8 mouse cellular contexts compared by ENCODE assay signal in genomic region chrX:53057760-53058090, GRCm38 (mm10).
DNase-seq lines count a peak whose midpoint lies in the region; ATAC-seq and TF ChIP-seq lines count a peak whose summit lies in the region.

No protein-coding gene starts in this region.

- peaks cover 12% of the 10 kb centered on the region for H3K36me3 ChIP-seq in heart, embryonic 13.5 days
- peaks cover 12% of the 10 kb centered on the region for H3K36me3 ChIP-seq in G1E (replicated peaks)
- H3K36me3 ChIP-seq in hindbrain, embryonic 10.5 days, result no peaks in the 10 kb centered on the region
- H3K36me3 ChIP-seq in liver, embryonic 16.5 days (ENCODE audit: control insufficient read depth, insufficient read depth), result no peaks in the 10 kb centered on the region

- DNase-seq in heart, adult 18-20 months, result no peak
- DNase-seq in G1E (ENCODE audit: low spot score), result no peak
- no peak for DNase-seq in hindbrain, embryonic 10.5 days (ENCODE audit: low spot score)
- DNase-seq in thymus, adult 18-20 months, result no peak
- no peak for DNase-seq in cerebellum, postnatal 36 days
- DNase-seq in cerebellum, adult 11 months, result no peak

- H3K9ac ChIP-seq in heart, embryonic 13.5 days, result peak overlapping the region; percentile 86
- no peak overlapping the region for H3K9ac ChIP-seq in liver, embryonic 16.5 days (ENCODE audit: low read depth, low read length)

- no peak for TF ChIP-seq CTCF in G1E (IDR thresholded peaks at IDR 0.05; ENCODE audit: low read depth, low read length)

- peak overlapping the region; percentile 68 for H3K4me3 ChIP-seq in heart, embryonic 13.5 days
- peak overlapping the region; percentile 76; the same call in 1 of the 2 replicates for H3K4me3 ChIP-seq in G1E (ENCODE audit: low read depth, low read length)
- H3K4me3 ChIP-seq in hindbrain, embryonic 10.5 days, result peak overlapping the region; percentile 64
- H3K4me3 ChIP-seq in liver, embryonic 16.5 days (ENCODE audit: low read depth, low read length), result peak overlapping the region; percentile 67

- no peaks in the 10 kb centered on the region for H3K9me3 ChIP-seq in heart, embryonic 13.5 days
- H3K9me3 ChIP-seq in G1E (replicated peaks), result no peaks in the 10 kb centered on the region
- peaks cover 3% of the 10 kb centered on the region; the same call in 1 of the 2 replicates for H3K9me3 ChIP-seq in hindbrain, embryonic 10.5 days
- no peaks in the 10 kb centered on the region for H3K9me3 ChIP-seq in liver, embryonic 16.5 days (replicated peaks; ENCODE audit: control insufficient read depth, low read length)

- H3K27ac ChIP-seq in heart, embryonic 13.5 days (replicated peaks), result peak overlapping the region; percentile 98
- H3K27ac ChIP-seq in hindbrain, embryonic 10.5 days, result peak overlapping the region; percentile 89
- no peak overlapping the region for H3K27ac ChIP-seq in liver, embryonic 16.5 days (ENCODE audit: low read length)

- no peaks in the 10 kb centered on the region for H3K27me3 ChIP-seq in heart, embryonic 13.5 days (replicated peaks)
- no peaks in the 10 kb centered on the region for H3K27me3 ChIP-seq in G1E (ENCODE audit: insufficient read depth, low read length)
- H3K27me3 ChIP-seq in hindbrain, embryonic 10.5 days (ENCODE audit: insufficient read depth, poor library complexity, severe bottlenecking), result peaks cover 19% of the 10 kb centered on the region
- peaks cover 28% of the 10 kb centered on the region for H3K27me3 ChIP-seq in liver, embryonic 16.5 days (ENCODE audit: control insufficient read depth, insufficient read depth, low read depth, low read length)

- ATAC-seq in heart, embryonic 13.5 days (ENCODE audit: extremely low read depth, insufficient number of reproducible peaks, low FRiP score, low TSS enrichment), result no peak
- ATAC-seq in G1E (ENCODE audit: extremely low read depth, insufficient number of reproducible peaks, low FRiP score, poor library complexity, severe bottlenecking), result no peak
- ATAC-seq in liver, embryonic 16.5 days (ENCODE audit: low read depth), result no peak

- peaks cover 36% of the 10 kb centered on the region for H3K4me1 ChIP-seq in heart, embryonic 13.5 days
- H3K4me1 ChIP-seq in G1E (ENCODE audit: insufficient read depth, low read depth, low read length), result peaks cover 35% of the 10 kb centered on the region
- peaks cover 17% of the 10 kb centered on the region for H3K4me1 ChIP-seq in hindbrain, embryonic 10.5 days (replicated peaks)
- H3K4me1 ChIP-seq in liver, embryonic 16.5 days (ENCODE audit: control insufficient read depth, low read depth, low read length), result no peaks in the 10 kb centered on the region; the same call in 1 of the 2 replicates

- WGBS in heart, embryonic 13.5 days, result 17% methylated on average over 6 of the region's 6 CpGs
- WGBS in hindbrain, embryonic 10.5 days, result 23% methylated on average over 6 of the region's 6 CpGs
- WGBS in liver, embryonic 16.5 days (ENCODE audit: insufficient replicate concordance), result 34% methylated on average over 6 of the region's 6 CpGs

- peak overlapping the region; percentile 69 for H3K4me2 ChIP-seq in heart, embryonic 13.5 days
- peak overlapping the region; percentile 83 for H3K4me2 ChIP-seq in liver, embryonic 16.5 days (ENCODE audit: low read depth, low read length)
